Mouse (Mus musculus) heart, embryonic 10.5 days (tissue): ENCODE measurements around the gene Kitl. TPM values are rescaled to one million over a fixed set of nuclear protein-coding genes. Genes with fewer than 3 reads are reported as not detected.
A peak's percentile ranks its signal among the peaks of the same experiment; 100 is the strongest.

Source experiments
- DNase-seq: peaks from one replicate; pipeline ENCODE4 v3.0.0-alpha.2; 2017; ENCODE audit warnings: low spot score
- H3K27ac ChIP-seq: fragments of 300-500 bp; sonication (generic); 2 replicates; pipeline ENCODE4 v1.5.1; 2016; ENCODE audit warnings: mild to moderate bottlenecking
- H3K27me3 ChIP-seq: fragments of 300-500 bp; sonication (generic); 2 replicates; pipeline ENCODE4 v1.6.1; 2016; ENCODE audit warnings: mild to moderate bottlenecking; ENCODE audit not compliant: poor library complexity, insufficient read depth, severe bottlenecking
- H3K36me3 ChIP-seq: fragments of 300-500 bp; sonication (generic); 2 replicates; pipeline ENCODE4 v1.6.1; 2016; ENCODE audit warnings: mild to moderate bottlenecking, moderate library complexity
- H3K4me1 ChIP-seq: fragments of 300-500 bp; sonication (generic); 2 replicates; pipeline ENCODE4 v1.6.1; 2016; ENCODE audit warnings: mild to moderate bottlenecking
- H3K4me3 ChIP-seq: fragments of 300-500 bp; sonication (generic); 2 replicates; pipeline ENCODE4 v1.5.1; 2016; ENCODE audit warnings: mild to moderate bottlenecking, moderate library complexity
- H3K9me3 ChIP-seq: fragments of 300-500 bp; sonication (generic); 2 replicates; pipeline ENCODE4 v1.6.1; 2016; ENCODE audit warnings: mild to moderate bottlenecking, moderate library complexity
- WGBS: fragments of 180-500 bp; shearing (Covaris S2); methylation state at CpG from one replicate; pipeline ENCODE4 v1.1.7; 2016; 5-methylcytosine and 5-hydroxymethylcytosine counted together
- polyA plus RNA-seq: library from polyadenylated mRNA; unstranded; fragments of >200 nt; fragmentation: Nextera tagmentation; extraction: Ambion mirVana; gene quantifications from 2 replicates; pipeline ENCODE4 v1.2.1, GENCODE M21; 2016

The Kitl gene
- 14.9 and 22.2 TPM in 2 replicates for polyA plus RNA-seq

DNA sequence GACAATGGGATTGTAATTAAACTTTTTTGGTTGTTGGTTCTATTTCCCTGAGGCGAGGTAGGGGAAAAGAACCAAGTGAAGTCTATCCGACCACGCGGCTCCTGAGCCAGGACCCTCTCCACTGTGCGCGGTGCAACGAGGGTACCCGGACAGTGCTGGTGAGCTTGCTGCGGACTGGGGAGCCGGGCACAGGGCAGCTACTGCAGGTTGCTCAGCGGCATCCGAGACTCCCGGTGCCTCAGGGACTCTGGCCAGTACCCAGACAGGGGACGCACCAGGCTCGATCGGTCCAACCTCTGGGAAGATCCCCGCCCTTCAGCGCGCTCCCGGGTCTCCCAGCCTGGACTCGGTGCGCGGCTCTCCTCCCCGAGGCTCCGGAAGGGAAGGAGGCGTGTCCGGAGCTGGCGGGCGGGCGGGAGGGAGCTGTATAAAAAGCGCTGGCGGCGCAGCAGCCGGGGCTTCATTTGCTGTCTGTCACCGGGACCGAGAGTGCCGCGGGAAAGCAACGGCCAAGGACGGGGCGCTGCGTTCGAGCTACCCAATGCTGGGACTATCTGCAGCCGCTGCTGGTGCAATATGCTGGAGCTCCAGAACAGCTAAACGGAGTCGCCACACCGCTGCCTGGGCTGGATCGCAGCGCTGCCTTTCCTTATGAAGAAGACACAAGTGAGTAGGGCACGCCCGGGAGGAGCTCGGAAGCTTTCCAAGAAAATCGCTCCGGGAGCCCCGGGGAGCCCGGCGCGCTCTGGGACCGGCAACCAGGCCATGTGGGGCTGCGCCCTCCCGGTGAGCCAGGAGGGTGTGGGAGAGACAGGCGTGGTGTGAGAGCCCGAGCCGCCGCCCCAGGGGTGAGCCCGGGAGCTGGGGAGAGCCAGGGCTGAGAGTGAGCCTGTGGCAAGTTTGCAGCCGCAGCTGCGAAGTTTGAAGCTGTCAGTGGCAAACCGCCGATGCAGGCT lies at the start of gene Kitl:
Kitl (plus strand) TSS at position 261 of the 956 bp plus-strand sequence.
- H3K27me3 ChIP-seq = no peaks in the 10 kb centered on the region
- no peaks in the 10 kb centered on the region for H3K36me3 ChIP-seq
- under 1% methylated on average over 70 of the region's 70 CpGs for WGBS

DNA sequence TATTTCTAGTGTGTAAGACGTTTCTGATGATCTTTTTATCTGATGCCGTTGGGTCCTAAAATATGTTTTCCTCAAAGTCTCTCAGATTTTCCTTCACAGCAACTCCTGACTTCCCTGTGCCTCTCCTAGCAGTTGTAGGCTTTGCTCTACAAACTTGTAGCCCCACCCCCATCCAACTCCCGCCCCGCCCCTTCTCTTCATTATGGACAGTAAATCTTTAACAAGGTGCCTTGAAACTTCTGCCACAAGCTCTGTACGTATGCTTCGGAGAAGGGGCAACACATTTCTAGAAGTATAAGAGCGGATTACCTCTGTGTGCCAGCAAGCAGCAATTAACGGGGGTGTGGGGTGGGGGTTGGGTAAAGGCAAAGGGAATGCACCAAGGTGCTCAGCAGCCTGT lies 42.6 kb upstream of the Kitl start:
- 66% methylated on average over 8 of the region's 8 CpGs for WGBS
- Histone ChIP-seq H3K9me3 (no peaks in the 10 kb centered on the region), H3K4me3 (no peak overlapping the region), H3K27me3 (no peaks in the 10 kb centered on the region), H3K36me3 (no peaks in the 10 kb centered on the region), H3K27ac (no peak overlapping the region), H3K4me1 (no peaks in the 10 kb centered on the region)
- DNase-seq = no peak

More for the DNA sequence above, at the start of gene Kitl:
- peaks cover 34% of the 10 kb centered on the region for H3K4me1 ChIP-seq
- peak; percentile 92 for DNase-seq
- no peaks in the 10 kb centered on the region for H3K9me3 ChIP-seq
- peak within 1 kb of the TSS; percentile 89 for H3K27ac ChIP-seq
- H3K4me3 ChIP-seq = peak within 1 kb of the TSS; percentile 87

DNA sequence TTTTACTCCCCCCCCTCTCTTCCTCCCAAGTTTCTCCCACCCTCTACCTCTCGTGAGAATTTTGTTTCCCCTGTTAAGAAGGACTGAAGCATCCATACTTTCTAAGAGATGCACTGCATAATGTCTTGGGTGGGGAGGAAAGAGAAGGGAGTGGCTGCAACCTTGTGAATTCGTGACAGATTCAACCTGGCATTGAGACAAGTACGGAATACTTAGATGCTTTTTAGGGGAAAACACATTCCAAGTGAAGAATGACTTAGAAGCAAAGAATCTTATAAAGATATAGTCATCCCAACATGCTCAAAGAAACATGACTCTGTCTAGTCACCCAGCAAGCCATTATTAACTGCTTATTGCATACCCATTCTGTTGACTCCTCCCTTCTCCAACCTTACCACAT lies 35.3 kb upstream of the Kitl start:
- WGBS = 75% methylated on average over 3 of the region's 3 CpGs
- no peak overlapping the region for H3K4me3 ChIP-seq
- H3K4me1 ChIP-seq = no peaks in the 10 kb centered on the region
- no peak for DNase-seq
- no peaks in the 10 kb centered on the region for H3K9me3 ChIP-seq
- H3K27me3 ChIP-seq = no peaks in the 10 kb centered on the region
- H3K27ac ChIP-seq = no peak overlapping the region
- no peaks in the 10 kb centered on the region for H3K36me3 ChIP-seq

DNA sequence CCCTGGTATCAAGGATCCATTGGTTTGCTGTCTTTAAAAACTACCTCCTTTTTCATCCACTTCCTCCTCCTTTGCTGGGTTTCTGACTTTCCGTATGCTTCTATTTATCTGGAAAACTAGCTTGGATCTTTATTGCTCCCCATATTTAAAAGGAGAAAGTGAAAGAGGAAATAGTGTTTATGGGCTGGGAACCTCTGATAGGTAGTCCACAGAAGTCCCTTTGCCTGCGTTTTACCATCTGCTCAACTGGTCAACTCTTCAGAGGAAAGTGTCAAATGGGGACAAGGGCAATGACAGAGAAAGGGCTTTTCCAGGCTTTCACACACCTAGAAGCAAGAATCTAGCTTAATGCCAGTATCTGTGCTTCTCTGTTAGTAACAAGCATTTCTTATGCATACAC lies 34.5 kb upstream of the Kitl start:
- no peak overlapping the region for H3K4me3 ChIP-seq
- H3K27ac ChIP-seq = no peak overlapping the region
- H3K36me3 ChIP-seq = no peaks in the 10 kb centered on the region
- 74% methylated on average over 2 of the region's 2 CpGs for WGBS
- H3K27me3 ChIP-seq = no peaks in the 10 kb centered on the region
- DNase-seq = no peak
- H3K9me3 ChIP-seq = no peaks in the 10 kb centered on the region
- no peaks in the 10 kb centered on the region for H3K4me1 ChIP-seq

DNA sequence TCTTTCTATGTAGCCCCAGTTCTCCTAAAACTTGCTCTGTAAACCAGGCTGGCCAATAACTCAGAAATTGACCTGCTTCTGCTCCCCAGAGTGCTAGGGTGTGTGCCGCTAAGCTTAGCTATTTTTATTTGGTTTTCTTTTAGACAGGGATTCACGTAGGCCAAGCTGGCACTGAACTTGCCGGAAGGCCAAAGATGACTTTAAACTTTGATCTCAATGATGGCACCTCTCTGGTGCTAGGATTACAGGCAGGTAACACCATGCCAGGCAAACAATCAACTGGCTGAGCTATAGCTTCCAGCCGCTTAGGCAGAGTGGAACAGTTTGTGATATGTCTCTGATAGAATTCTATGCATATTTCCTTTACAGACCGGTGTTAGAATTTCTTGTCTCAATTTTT lies 33.5 kb upstream of the Kitl start:
- Histone ChIP-seq H3K4me3 (no peak overlapping the region), H3K36me3 (no peaks in the 10 kb centered on the region), H3K27me3 (no peaks in the 10 kb centered on the region), H3K27ac (no peak overlapping the region), H3K9me3 (no peaks in the 10 kb centered on the region), H3K4me1 (no peaks in the 10 kb centered on the region)
- WGBS = 83% methylated on average over 5 of the region's 5 CpGs
- DNase-seq = no peak

DNA sequence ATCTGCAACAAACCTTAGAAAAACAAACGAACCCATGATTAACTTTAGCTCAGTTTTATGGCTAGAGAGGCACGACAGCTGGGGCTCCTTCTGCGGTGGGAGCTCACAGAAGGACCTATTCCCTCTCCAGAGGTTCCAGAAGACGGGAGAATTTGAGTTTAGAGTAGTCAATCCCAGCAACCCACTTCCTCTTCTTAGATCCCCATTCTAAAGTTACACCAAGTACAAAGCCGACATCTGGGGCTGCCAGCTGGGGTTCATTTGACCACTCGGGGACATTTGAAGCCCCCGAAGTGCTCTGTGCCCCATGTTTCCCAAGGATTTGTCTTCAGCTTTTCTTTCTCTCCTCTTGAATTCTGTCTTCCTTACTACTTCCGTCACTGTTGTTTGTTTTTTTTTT lies 28.7 kb upstream of the Kitl start:
- Histone ChIP-seq H3K27ac (no peak overlapping the region), H3K27me3 (no peaks in the 10 kb centered on the region), H3K36me3 (no peaks in the 10 kb centered on the region), H3K4me1 (no peaks in the 10 kb centered on the region; the same call in 1 of the 2 replicates), H3K4me3 (no peak overlapping the region), H3K9me3 (no peaks in the 10 kb centered on the region)
- no peak for DNase-seq
- WGBS = 60% methylated on average over 8 of the region's 8 CpGs

DNA sequence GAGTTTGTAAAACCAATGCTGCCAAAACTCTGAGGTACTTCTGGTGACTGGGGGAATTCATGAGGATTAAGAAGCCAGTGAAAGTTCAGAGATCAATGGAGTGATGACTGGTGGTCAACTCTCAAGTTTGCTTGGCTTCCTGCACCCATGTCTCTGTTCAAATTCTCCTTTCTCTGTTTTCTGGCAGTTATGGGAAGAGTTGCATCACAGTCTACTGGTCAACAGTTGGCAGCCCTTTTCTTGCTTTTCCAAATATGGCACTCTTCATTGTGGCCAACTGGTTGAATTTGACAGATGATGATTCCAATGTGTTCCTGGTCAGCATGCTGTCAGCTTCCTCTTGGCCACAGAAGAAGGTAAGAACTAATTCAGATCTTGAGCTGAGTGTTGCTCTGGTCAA lies 25.7 kb upstream of the Kitl start:
- Histone ChIP-seq H3K4me3 (no peak overlapping the region), H3K4me1 (peaks cover 6% of the 10 kb centered on the region; the same call in 1 of the 2 replicates), H3K27me3 (no peaks in the 10 kb centered on the region), H3K9me3 (no peaks in the 10 kb centered on the region), H3K27ac (no peak overlapping the region), H3K36me3 (no peaks in the 10 kb centered on the region)
- DNase-seq = no peak

DNA sequence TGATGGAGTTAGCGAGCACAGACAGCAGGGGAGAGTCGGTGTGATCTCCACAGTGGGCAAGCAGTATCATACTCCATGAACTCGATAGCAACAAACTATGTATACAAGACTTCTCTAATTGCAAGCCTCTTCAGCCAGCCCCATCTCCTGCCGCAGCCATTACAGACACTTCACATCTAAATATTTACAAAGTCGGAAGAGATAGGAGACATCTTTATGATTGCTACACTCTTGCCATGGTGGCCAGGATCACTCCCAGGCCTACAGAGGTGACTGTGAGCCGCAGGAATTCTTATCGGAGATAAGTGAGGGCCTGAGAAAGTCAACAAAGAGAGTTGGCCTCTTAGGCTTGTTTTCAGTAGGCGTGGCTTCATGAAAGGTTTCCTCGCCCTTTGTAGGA lies 23.3 kb upstream of the Kitl start:
- Histone ChIP-seq H3K4me3 (no peak overlapping the region), H3K27ac (no peak overlapping the region), H3K4me1 (peaks cover 6% of the 10 kb centered on the region; the same call in 1 of the 2 replicates), H3K9me3 (no peaks in the 10 kb centered on the region), H3K27me3 (no peaks in the 10 kb centered on the region), H3K36me3 (no peaks in the 10 kb centered on the region)
- DNase-seq = no peak
- WGBS = 30% methylated on average over 9 of the region's 9 CpGs

DNA sequence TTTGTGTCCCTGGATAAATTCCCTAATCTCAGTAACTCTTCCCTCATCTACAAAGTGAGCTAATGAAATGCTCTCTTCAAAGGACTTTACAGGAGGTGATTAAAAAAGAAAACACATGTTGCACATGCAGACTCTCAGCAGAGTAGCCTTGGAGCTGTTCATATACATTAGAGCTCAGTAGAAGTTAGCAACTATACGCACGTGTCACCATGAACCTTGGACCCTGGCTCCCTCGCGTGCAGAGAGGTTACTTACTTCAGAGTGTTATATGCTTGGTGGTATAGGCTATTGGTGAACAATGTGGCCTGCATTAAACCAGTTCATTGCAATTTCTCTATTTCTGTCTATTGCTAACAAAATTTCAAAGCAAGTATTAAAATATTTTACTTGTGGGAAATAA lies 14.0 kb upstream of the Kitl start:
- DNase-seq = no peak
- 86% methylated on average over 4 of the region's 4 CpGs for whole genome bisulfite sequencing
- Histone ChIP-seq H3K9me3 (no peaks in the 10 kb centered on the region), H3K4me1 (no peaks in the 10 kb centered on the region), H3K27me3 (no peaks in the 10 kb centered on the region), H3K4me3 (no peak overlapping the region), H3K27ac (no peak overlapping the region), H3K36me3 (no peaks in the 10 kb centered on the region)

DNA sequence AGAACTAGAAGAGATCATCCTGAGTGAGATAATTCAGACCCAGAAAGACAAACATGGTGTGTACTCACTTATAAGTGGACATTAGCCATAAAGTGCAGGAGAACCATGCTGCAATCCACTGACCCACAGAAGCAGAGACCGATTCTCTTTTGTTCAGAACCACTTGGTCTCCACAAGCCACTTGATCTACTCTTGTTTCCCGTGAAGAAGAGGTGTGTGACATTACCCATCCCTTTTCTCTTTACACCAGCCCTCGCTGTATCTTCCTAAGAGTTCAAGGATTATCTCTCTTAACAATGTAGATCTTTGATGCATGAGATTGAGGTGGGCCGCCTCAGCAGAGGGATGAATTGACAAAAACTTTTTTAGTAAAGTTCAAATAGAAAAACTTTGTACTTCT lies 11.6 kb upstream of the Kitl start:
- H3K4me1 ChIP-seq = no peaks in the 10 kb centered on the region
- no peak overlapping the region for H3K27ac ChIP-seq
- DNase-seq = no peak
- WGBS = 82% methylated on average over 4 of the region's 4 CpGs
- no peaks in the 10 kb centered on the region for H3K9me3 ChIP-seq
- H3K27me3 ChIP-seq = no peaks in the 10 kb centered on the region
- H3K36me3 ChIP-seq = no peaks in the 10 kb centered on the region
- H3K4me3 ChIP-seq = no peak overlapping the region

DNA sequence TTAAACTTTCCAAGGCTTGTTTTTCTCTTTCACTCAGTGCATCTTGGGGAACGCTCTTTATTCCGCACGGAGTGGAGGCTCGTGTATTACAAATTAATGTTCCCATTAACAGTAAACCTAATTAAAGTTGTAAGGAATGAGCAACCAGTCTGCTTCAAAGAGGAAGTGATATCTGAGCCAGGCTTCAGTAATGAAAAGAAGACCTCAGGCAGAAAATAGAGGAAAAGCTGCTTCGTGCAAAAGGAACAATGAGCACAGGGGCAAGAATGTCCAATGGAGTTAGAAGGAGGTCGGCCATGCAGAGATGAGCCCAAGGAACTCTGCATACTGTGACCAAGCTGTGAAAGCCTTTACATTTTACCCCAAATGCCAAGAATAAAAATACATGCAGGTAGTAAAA lies 5.7 kb upstream of the Kitl start:
- no peaks in the 10 kb centered on the region for H3K9me3 ChIP-seq
- no peak for DNase-seq
- no peak overlapping the region for H3K27ac ChIP-seq
- no peaks in the 10 kb centered on the region for H3K36me3 ChIP-seq
- no peaks in the 10 kb centered on the region; the same call in 1 of the 2 replicates for H3K4me1 ChIP-seq
- H3K4me3 ChIP-seq = no peak overlapping the region
- WGBS = 86% methylated on average over 6 of the region's 6 CpGs
- no peaks in the 10 kb centered on the region for H3K27me3 ChIP-seq

DNA sequence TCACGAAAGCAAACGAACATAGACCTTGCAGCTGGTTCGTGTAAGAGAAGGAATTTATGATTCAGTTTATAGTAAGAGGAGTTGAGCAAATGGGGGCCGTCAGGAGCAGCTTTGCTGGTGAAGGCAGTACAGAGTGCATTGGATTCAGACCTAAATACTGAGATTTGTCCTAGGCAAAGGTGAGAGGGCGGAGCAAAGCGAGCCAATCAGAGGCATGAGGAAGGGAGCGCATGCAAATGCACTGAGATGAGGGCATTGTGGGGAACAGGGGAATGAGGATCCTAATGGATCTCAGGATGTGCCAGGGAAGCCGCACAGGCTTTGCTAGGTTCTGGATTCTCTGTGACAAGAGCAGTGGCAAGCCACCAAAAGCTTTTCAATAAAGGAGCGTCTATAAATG lies 5.1 kb upstream of the Kitl start:
- H3K4me3 ChIP-seq = no peak overlapping the region
- no peaks in the 10 kb centered on the region for H3K9me3 ChIP-seq
- WGBS = 80% methylated on average over 9 of the region's 9 CpGs
- no peaks in the 10 kb centered on the region for H3K27me3 ChIP-seq
- H3K27ac ChIP-seq = no peak overlapping the region
- H3K36me3 ChIP-seq = no peaks in the 10 kb centered on the region
- no peaks in the 10 kb centered on the region; the same call in 1 of the 2 replicates for H3K4me1 ChIP-seq
- DNase-seq = no peak

DNA sequence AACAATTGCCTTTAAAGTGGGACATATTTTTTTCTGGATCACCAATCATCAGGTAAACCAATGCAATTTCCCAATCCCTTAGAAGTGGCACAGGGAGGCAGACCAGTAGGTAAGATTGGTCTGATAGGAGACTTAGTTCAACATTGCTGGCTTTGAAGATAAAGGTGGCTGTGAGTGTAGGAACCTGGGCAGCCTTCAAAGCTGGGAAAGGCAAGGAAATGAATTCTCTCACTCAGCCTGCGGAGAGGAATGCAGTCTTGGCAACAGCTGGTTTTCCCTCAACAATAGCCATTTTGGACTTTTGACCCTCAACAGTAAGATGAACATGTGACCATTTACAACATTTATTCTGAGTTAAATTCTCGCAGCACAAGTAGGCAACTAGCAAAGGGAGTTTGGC lies 1.3 kb upstream of the Kitl start:
- H3K9me3 ChIP-seq = no peaks in the 10 kb centered on the region
- DNase-seq = no peak
- no peaks in the 10 kb centered on the region for H3K27me3 ChIP-seq
- peaks cover 21% of the 10 kb centered on the region; the same call in 1 of the 2 replicates for H3K4me1 ChIP-seq
- no peak overlapping the region for H3K27ac ChIP-seq
- 44% methylated on average over 2 of the region's 2 CpGs for WGBS
- no peaks in the 10 kb centered on the region for H3K36me3 ChIP-seq
- H3K4me3 ChIP-seq = no peak overlapping the region
